Mouse (Mus musculus) embryonic facial prominence, embryonic 13.5 days (tissue): ENCODE results near the gene Itpk1. TPM values are rescaled to one million over a fixed set of nuclear protein-coding genes. Genes with fewer than 3 reads are reported as not detected.
A peak's percentile ranks its signal among the peaks of the same experiment; 100 is the strongest.

ENCODE experiments used
- ATAC-seq: fragments of 200-750 bp; cut with Nextera tagmentation; 2 replicates; pipeline ENCODE4 v1.8.0; 2017; ENCODE audit warnings: low read depth; ENCODE audit not compliant: insufficient number of reproducible peaks, insufficient read depth, low FRiP score, low TSS enrichment
- H3K27ac ChIP-seq: fragments of 300-500 bp; sonication (generic); 2 replicates; pipeline ENCODE4 v1.5.1; 2015; ENCODE audit warnings: moderate library complexity, mild to moderate bottlenecking, inconsistent platforms
- H3K27me3 ChIP-seq: fragments of 300-500 bp; sonication (generic); 2 replicates; pipeline ENCODE4 v1.6.1; 2015; ENCODE audit warnings: mild to moderate bottlenecking, inconsistent platforms
- H3K36me3 ChIP-seq: fragments of 300-500 bp; sonication (generic); 2 replicates; pipeline ENCODE4 v1.6.1; 2015; ENCODE audit warnings: mild to moderate bottlenecking, inconsistent platforms
- H3K4me1 ChIP-seq: fragments of 300-500 bp; sonication (generic); 2 replicates; pipeline ENCODE4 v1.6.1; 2015; ENCODE audit warnings: inconsistent platforms
- H3K4me2 ChIP-seq: fragments of 300-500 bp; sonication (generic); 2 replicates; pipeline ENCODE4 v1.6.1; 2015; ENCODE audit warnings: moderate library complexity, mild to moderate bottlenecking, inconsistent platforms
- H3K4me3 ChIP-seq: fragments of 300-500 bp; sonication (generic); 2 replicates; pipeline ENCODE4 v1.5.1; 2015; ENCODE audit warnings: mild to moderate bottlenecking, inconsistent platforms
- H3K9ac ChIP-seq: fragments of 300-500 bp; sonication (generic); 2 replicates; pipeline ENCODE4 v1.6.1; 2015; ENCODE audit warnings: mild to moderate bottlenecking, inconsistent platforms
- H3K9me3 ChIP-seq: fragments of 300-500 bp; sonication (generic); 2 replicates; pipeline ENCODE4 v1.6.1; 2016; ENCODE audit warnings: inconsistent platforms
- WGBS: fragments of 180-500 bp; shearing (Covaris S2); methylation state at CpG from one replicate; pipeline ENCODE4 v1.1.7; 2015; ENCODE audit warnings: mixed read lengths; 5-methylcytosine and 5-hydroxymethylcytosine counted together
- polyA plus RNA-seq: library from polyadenylated mRNA; unstranded; fragments of >200 nt; fragmentation: Nextera tagmentation; extraction: Ambion mirVana; gene quantifications from 2 replicates; pipeline ENCODE4 v1.2.1, GENCODE M21; 2015

The Itpk1 gene
- polyA plus RNA-seq, 1 experiment from 2014 or later, result 10.4 TPM

GRCm38 (mm10) chr12:102710851-102711375 lies 6.2 kb upstream of the Itpk1 start:
- no peak overlapping the region for H3K9ac ChIP-seq
- no peak for ATAC-seq
- WGBS, result 56% methylated on average over 4 of the region's 4 CpGs
- H3K4me2 ChIP-seq, result no peak overlapping the region
- H3K4me1 ChIP-seq, result peaks cover 2% of the 10 kb centered on the region; the same call in 1 of the 2 replicates
- H3K36me3 ChIP-seq, result no peaks in the 10 kb centered on the region
- no peaks in the 10 kb centered on the region for H3K9me3 ChIP-seq
- no peak overlapping the region for H3K27ac ChIP-seq
- H3K27me3 ChIP-seq, result 0 out of 2 replicates have a peak, but pooled peaks cover 2% of the 10 kb centered on the region
- no peak overlapping the region for H3K4me3 ChIP-seq

DNA sequence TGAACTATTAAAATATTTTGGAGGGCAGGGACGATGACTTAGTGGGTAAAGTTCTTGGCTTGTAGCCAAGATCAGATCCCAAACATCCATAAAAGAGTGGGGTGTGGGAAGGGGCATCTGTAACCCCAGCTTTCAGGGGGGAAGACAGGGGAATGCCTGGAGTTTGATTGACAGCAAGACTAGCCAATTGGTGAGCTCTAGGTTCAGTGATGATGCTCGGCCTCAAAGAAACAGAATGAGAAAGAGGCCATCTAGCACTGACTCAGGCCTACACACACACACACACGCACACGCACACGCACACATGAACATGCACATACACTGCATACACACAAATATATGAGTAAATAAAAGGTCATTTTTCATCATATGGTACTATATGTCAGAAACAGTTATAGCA lies 5.2 kb upstream of the Itpk1 start:
- no peak overlapping the region for H3K4me3 ChIP-seq
- peaks cover 10% of the 10 kb centered on the region for H3K4me1 ChIP-seq
- WGBS, result 82% methylated on average over 5 of the region's 5 CpGs
- H3K9me3 ChIP-seq, result no peaks in the 10 kb centered on the region
- no peak overlapping the region for H3K27ac ChIP-seq
- H3K9ac ChIP-seq, result no peak overlapping the region
- ATAC-seq, result no peak
- H3K27me3 ChIP-seq, result 0 out of 2 replicates have a peak, but pooled peaks cover 2% of the 10 kb centered on the region
- no peaks in the 10 kb centered on the region for H3K36me3 ChIP-seq
- H3K4me2 ChIP-seq, result no peak overlapping the region

DNA sequence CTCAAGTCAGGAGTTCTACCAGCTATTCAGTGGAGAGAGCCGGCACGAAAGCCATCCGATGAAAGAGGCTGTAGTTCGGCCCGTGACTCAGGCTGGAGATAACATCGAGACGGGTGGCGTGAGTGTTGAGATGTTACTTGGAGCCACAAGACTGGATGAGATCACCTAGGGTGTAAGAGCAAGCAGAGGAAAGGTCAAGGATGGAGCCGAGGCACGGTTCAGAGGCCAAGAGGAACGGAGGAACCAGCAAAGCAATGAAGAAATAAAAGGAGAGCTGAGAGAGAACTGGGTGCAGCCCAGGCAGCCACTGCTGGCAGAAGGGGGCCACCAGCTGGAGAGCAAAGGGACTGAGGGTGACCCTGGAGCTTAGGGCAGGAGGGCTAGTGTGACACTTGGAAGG lies 3.5 kb upstream of the Itpk1 start:
- Histone ChIP-seq H3K27me3 (0 out of 2 replicates have a peak, but pooled peaks cover 2% of the 10 kb centered on the region), H3K4me3 (no peak overlapping the region), H3K9me3 (no peaks in the 10 kb centered on the region), H3K4me1 (peaks cover 19% of the 10 kb centered on the region), H3K4me2 (no peak overlapping the region), H3K9ac (no peak overlapping the region), H3K36me3 (no peaks in the 10 kb centered on the region), H3K27ac (no peak overlapping the region)
- no peak for ATAC-seq
- 85% methylated on average over 11 of the region's 11 CpGs for WGBS

GRCm38 (mm10) chr12:102706833-102707463 lies 2.2 kb upstream of the Itpk1 start:
- no peak for ATAC-seq
- no peak overlapping the region for H3K27ac ChIP-seq
- 0 out of 2 replicates have a peak, but pooled peaks cover 2% of the 10 kb centered on the region for H3K27me3 ChIP-seq
- no peak overlapping the region for H3K9ac ChIP-seq
- no peak overlapping the region for H3K4me2 ChIP-seq
- no peak overlapping the region for H3K4me3 ChIP-seq
- WGBS, result 69% methylated on average over 10 of the region's 10 CpGs
- no peaks in the 10 kb centered on the region for H3K9me3 ChIP-seq
- H3K4me1 ChIP-seq, result peaks cover 32% of the 10 kb centered on the region
- H3K36me3 ChIP-seq, result no peaks in the 10 kb centered on the region

- Histone ChIP-seq H3K27me3 (0 out of 2 replicates have a peak, but pooled peaks cover 2% of the 10 kb centered on the region), H3K4me2 (peak overlapping the region; percentile 72), H3K9ac (peak overlapping the region; percentile 82; the same call in 1 of the 2 replicates), H3K4me3 (no peak overlapping the region; the same call in 1 of the 2 replicates), H3K9me3 (no peaks in the 10 kb centered on the region), H3K4me1 (peaks cover 33% of the 10 kb centered on the region), H3K27ac (no peak overlapping the region), H3K36me3 (no peaks in the 10 kb centered on the region)
- 69% methylated on average over 6 of the region's 6 CpGs for WGBS
- no peak for ATAC-seq
Observed at GRCm38 (mm10) chr12:102705906-102706640, 1.3 kb upstream of the Itpk1 start.

DNA sequence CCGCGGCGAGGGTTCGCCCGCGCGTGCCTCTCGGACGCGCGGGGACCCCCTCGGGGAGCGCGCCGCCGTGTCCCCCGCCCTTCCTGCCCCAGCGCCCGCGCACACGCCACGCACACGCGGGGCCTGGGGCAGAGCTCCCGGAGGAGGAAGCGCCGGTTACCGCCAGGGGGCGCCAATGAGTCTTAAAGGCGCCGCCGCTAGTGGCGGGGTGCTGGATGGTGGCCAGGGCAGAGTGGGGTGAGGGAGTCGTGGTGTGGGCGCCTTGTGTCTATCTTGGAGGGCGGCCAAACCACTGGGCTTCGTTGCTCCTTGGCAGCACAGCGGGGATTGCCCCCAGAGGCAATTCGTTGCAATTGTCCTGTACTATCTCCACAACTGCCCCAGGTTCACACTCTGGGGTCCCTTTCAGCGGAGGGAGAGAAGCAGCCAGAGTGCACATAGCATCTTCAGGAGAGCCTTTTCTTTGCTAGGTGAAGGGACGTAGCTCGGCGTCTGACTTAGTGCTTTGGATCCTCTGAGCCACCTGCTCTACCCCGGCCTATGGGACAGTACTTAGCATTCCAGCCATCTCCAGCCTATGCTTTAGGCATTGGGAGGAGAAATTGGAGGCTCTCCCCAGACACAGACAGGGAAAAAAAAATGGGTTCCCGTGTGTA lies 614 bp upstream of the Itpk1 start:
- Histone ChIP-seq H3K4me2 (peak overlapping the region; percentile 72), H3K27ac (peak overlapping the region; percentile 85), H3K9me3 (no peaks in the 10 kb centered on the region), H3K36me3 (no peaks in the 10 kb centered on the region), H3K4me3 (peak overlapping the region; percentile 74), H3K4me1 (peaks cover 36% of the 10 kb centered on the region), H3K9ac (peak overlapping the region; percentile 82), H3K27me3 (0 out of 2 replicates have a peak, but pooled peaks cover 2% of the 10 kb centered on the region)
- peak; percentile 66 for ATAC-seq
- WGBS, result 2% methylated on average over 44 of the region's 45 CpGs

DNA sequence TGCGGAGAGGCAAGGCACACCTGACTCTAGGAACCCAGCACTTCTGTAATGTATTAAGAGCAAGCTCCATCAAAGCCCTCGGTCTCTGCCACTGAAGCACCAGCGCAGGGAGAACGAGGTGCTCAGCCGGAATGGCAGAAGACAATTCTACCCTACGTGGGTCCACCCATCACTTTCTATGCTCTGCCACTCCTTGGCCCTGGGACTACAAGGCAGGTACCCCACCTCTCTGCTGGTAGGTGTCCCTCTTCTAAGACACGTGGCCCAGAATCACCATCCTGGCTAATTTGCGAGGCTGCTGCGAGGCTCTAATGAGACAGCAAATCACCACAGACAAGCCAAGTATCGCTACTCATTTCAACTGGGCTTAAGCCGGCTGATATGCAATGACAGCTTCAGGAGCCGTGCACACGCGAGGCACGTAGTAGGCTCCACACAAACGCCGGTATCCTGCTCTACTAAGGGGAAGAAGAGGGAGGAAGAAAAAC lies 765 bp downstream of the Itpk1 start:
- ATAC-seq, result no peak
- peak overlapping the region; percentile 79 for H3K9ac ChIP-seq
- peaks cover 48% of the 10 kb centered on the region for H3K4me1 ChIP-seq
- no peaks in the 10 kb centered on the region for H3K9me3 ChIP-seq
- H3K4me2 ChIP-seq, result peak overlapping the region; percentile 72
- H3K4me3 ChIP-seq, result peak overlapping the region; percentile 74
- no peaks in the 10 kb centered on the region for H3K36me3 ChIP-seq
- 0 out of 2 replicates have a peak, but pooled peaks cover 2% of the 10 kb centered on the region for H3K27me3 ChIP-seq
- H3K27ac ChIP-seq, result no peak overlapping the region
- WGBS, result 5% methylated on average over 17 of the region's 17 CpGs

DNA sequence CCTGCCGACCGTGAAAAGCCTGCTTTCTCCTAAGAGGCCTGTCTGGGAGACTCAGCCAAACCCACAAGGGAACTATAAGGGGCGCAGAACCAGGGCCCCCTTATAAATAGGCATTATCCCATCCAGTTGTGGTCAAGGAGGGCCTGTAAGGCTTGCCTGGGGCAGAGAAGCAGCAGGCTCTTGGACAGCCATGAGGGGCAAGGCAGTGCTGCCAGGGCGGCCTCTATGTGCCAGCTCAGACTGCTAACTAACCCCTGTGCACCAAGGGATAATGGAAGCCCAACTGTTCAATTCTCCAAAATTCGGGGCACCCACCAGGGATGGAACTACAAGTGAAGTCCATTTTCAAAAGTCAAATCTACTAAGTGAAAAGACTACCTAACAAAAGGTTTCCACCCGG lies 1.3 kb downstream of the Itpk1 start:
- Histone ChIP-seq H3K36me3 (no peaks in the 10 kb centered on the region), H3K4me3 (peak overlapping the region; percentile 74), H3K27ac (peak overlapping the region; percentile 62; the same call in 1 of the 2 replicates), H3K27me3 (0 out of 2 replicates have a peak, but pooled peaks cover 2% of the 10 kb centered on the region), H3K4me1 (peaks cover 53% of the 10 kb centered on the region), H3K4me2 (peak overlapping the region; percentile 72), H3K9ac (peak overlapping the region; percentile 79), H3K9me3 (no peaks in the 10 kb centered on the region)
- WGBS, result 38% methylated on average over 6 of the region's 6 CpGs
- ATAC-seq, result no peak

GRCm38 (mm10) chr12:102703111-102703412 lies 1.7 kb downstream of the Itpk1 start:
- WGBS, result 4% methylated on average over 4 of the region's 4 CpGs
- peaks cover 57% of the 10 kb centered on the region for H3K4me1 ChIP-seq
- H3K4me2 ChIP-seq, result peak overlapping the region; percentile 72
- peak overlapping the region; percentile 79; the same call in 1 of the 2 replicates for H3K27ac ChIP-seq
- H3K36me3 ChIP-seq, result no peaks in the 10 kb centered on the region
- no peaks in the 10 kb centered on the region for H3K9me3 ChIP-seq
- ATAC-seq, result no peak
- H3K9ac ChIP-seq, result peak overlapping the region; percentile 79
- H3K27me3 ChIP-seq, result 0 out of 2 replicates have a peak, but pooled peaks cover 2% of the 10 kb centered on the region
- H3K4me3 ChIP-seq, result peak overlapping the region; percentile 74

DNA sequence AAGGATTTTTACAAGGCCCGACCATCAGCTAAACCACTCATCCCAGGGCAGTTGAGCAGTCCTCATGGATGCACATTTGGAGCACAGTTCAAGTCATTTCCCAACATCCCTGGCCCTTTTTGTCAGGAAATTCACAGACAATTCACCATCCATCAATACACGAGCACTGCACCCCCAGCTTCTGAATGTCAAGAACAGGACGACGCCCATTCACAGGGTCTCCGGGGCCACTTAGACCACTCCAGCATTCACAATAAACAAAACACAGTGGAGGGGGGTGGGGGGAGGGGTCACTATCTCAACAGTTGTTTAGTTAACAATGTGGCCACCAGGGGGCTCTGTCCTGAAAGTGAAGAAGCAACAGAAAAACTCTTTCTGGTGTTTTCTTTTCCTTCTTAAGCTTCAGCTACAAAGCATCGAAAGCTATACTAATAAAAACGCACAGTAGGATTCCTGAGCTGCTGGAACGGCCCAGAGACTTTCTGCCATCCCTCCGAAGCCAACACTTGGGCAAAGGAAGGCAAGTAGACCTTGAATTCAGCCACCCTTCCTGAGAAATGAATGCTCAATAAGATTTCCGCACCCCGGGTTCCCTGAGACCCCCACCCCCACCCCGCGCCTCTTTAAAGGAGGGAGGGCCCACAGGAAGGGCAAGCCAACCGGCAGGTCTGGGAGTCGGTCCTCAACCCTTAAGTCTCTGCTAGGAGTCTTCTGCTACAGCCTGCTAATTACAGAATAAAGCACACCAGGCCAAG lies 2.2 kb downstream of the Itpk1 start:
- Histone ChIP-seq H3K4me3 (peak overlapping the region; percentile 74), H3K27ac (peak overlapping the region; percentile 79; the same call in 1 of the 2 replicates), H3K27me3 (0 out of 2 replicates have a peak, but pooled peaks cover 2% of the 10 kb centered on the region), H3K9me3 (no peaks in the 10 kb centered on the region), H3K4me1 (peaks cover 63% of the 10 kb centered on the region), H3K9ac (peak overlapping the region; percentile 79), H3K4me2 (peak overlapping the region; percentile 72), H3K36me3 (no peaks in the 10 kb centered on the region)
- ATAC-seq, result no peak
- 5% methylated on average over 15 of the region's 15 CpGs for WGBS
